Mouse (Mus musculus) CH12.LX (cell line): ENCODE results near the gene Micu1. TPM values are rescaled to one million over a fixed set of nuclear protein-coding genes. Genes with fewer than 3 reads are reported as not detected.

ENCODE experiments used
- DNase-seq: peaks from one replicate; pipeline ENCODE4 v3.0.0-alpha.2; 2013; ENCODE audit errors: extremely low read depth
- H3K27ac ChIP-seq: 2 replicates; pipeline ENCODE4 v1.5.1; 2012; ENCODE audit warnings: low read depth, mild to moderate bottlenecking, control low read depth, moderate library complexity; ENCODE audit not compliant: insufficient read depth
- H3K27me3 ChIP-seq: replicated peaks from 2 replicates; pipeline ENCODE3; 2012; ENCODE audit warnings: inconsistent platforms
- H3K36me3 ChIP-seq, 2 experiments: replicated peaks in 1 of 2; 2 replicates each; pipeline versions ENCODE3 to v1.6.1; 2012; ENCODE audit warnings: inconsistent platforms in 1 of 2, low read length in 1 of 2, mild to moderate bottlenecking in 1 of 2, mixed read lengths in 1 of 2, moderate library complexity in 1 of 2; ENCODE audit not compliant: control insufficient read depth in 1 of 2, insufficient read depth in 1 of 2
- H3K4me1 ChIP-seq, 2 experiments: 2 replicates each; pipeline ENCODE4 v1.6.1; 2012; ENCODE audit warnings: inconsistent platforms in 1 of 2, moderate library complexity in 1 of 2; ENCODE audit not compliant: insufficient read depth in 2 of 2, control insufficient read depth in 1 of 2
- H3K4me2 ChIP-seq: 2 replicates; pipeline ENCODE4 v1.6.1; 2012; ENCODE audit warnings: low read depth, mild to moderate bottlenecking, control low read depth; ENCODE audit not compliant: poor library complexity, insufficient read depth, severe bottlenecking
- H3K4me3 ChIP-seq, 3 experiments: fragments of 150-350 bp in 1 of 3; sonication (generic) in 1 of 3; replicated peaks in 1 of 3; 2 replicates each; pipeline versions ENCODE3 to v1.5.1; 2011 to 2012; ENCODE audit warnings: low read depth in 2 of 3, low read length in 2 of 3, mild to moderate bottlenecking in 2 of 3, moderate library complexity in 2 of 3, control low read depth in 1 of 3, improper control_type of control experiment in 1 of 3, inconsistent platforms in 1 of 3, mixed read lengths in 1 of 3; ENCODE audit not compliant: poor library complexity in 1 of 3
- H3K79me2 ChIP-seq: replicated peaks from 2 replicates; pipeline ENCODE4 v1.6.1; 2012; ENCODE audit warnings: mild to moderate bottlenecking, moderate library complexity; ENCODE audit not compliant: control insufficient read depth, poor library complexity, insufficient read depth, severe bottlenecking; ENCODE audit errors: extremely low read depth
- H3K9ac ChIP-seq: 2 replicates; pipeline ENCODE4 v1.6.1; 2012; ENCODE audit warnings: low read depth, mild to moderate bottlenecking, control low read depth, moderate library complexity; ENCODE audit not compliant: insufficient read depth
- H3K9me3 ChIP-seq: replicated peaks from 2 replicates; pipeline ENCODE3; 2012; ENCODE audit warnings: low read length, inconsistent platforms, mixed read lengths
- BHLHE40 ChIP-seq: IDR thresholded peaks from 2 replicates; pipeline ENCODE4 v1.6.1; 2011; ENCODE audit warnings: mild to moderate bottlenecking, low read depth, low read length, improper control_type of control experiment
- CHD1 ChIP-seq: IDR thresholded peaks from 2 replicates; pipeline ENCODE4 v1.6.1; 2012; ENCODE audit warnings: low read depth, low read length, improper control_type of control experiment, inconsistent platforms
- CHD2 ChIP-seq: IDR thresholded peaks from 2 replicates; pipeline ENCODE4 v1.6.1; 2011; ENCODE audit warnings: low read length, improper control_type of control experiment
- CTCF ChIP-seq, 2 experiments: IDR thresholded peaks in 1 of 2; conservative IDR thresholded peaks in 1 of 2; 2 replicates each; pipeline ENCODE4 v1.5.1; 2011 to 2012; ENCODE audit warnings: low read depth in 2 of 2, low read length in 2 of 2, improper control_type of control experiment in 1 of 2, inconsistent platforms in 1 of 2, mild to moderate bottlenecking in 1 of 2, moderate library complexity in 1 of 2
- E2F4 ChIP-seq: IDR thresholded peaks from 2 replicates; pipeline ENCODE4 v1.6.1; 2011; ENCODE audit warnings: low read depth, low read length, improper control_type of control experiment; ENCODE audit not compliant: insufficient replicate concordance
- EP300 ChIP-seq: IDR thresholded peaks from 2 replicates; pipeline ENCODE4 v1.6.1; 2011; ENCODE audit warnings: low read length, improper control_type of control experiment
- ETS1 ChIP-seq: conservative IDR thresholded peaks from 2 replicates; pipeline ENCODE4 v1.6.1; 2012; ENCODE audit warnings: low read depth, mild to moderate bottlenecking, inconsistent platforms, low read length, improper control_type of control experiment, moderate library complexity
- GABPA ChIP-seq: IDR thresholded peaks from 2 replicates; pipeline ENCODE4 v1.6.1; 2012; ENCODE audit warnings: low read depth, low read length, improper control_type of control experiment, inconsistent platforms; ENCODE audit not compliant: insufficient replicate concordance
- IRF4 ChIP-seq: IDR thresholded peaks from 2 replicates; pipeline ENCODE4 v1.6.1; 2014; ENCODE audit warnings: low read depth, mild to moderate bottlenecking, inconsistent platforms, low read length, improper control_type of control experiment
- JUND ChIP-seq: conservative IDR thresholded peaks from 2 replicates; pipeline ENCODE4 v1.6.1; 2011; ENCODE audit warnings: low read depth, low read length, improper control_type of control experiment
- KAT2A ChIP-seq: IDR thresholded peaks from 2 replicates; pipeline ENCODE4 v1.6.1; 2012; ENCODE audit warnings: low read length, improper control_type of control experiment, inconsistent platforms; ENCODE audit not compliant: insufficient replicate concordance
- MAFK ChIP-seq: IDR thresholded peaks from 2 replicates; pipeline ENCODE4 v1.6.1; 2011; ENCODE audit warnings: low read length, improper control_type of control experiment; ENCODE audit not compliant: insufficient replicate concordance
- MAX ChIP-seq: IDR thresholded peaks from 2 replicates; pipeline ENCODE4 v1.6.1; 2011; ENCODE audit warnings: low read length, improper control_type of control experiment
- MEF2A ChIP-seq: IDR thresholded peaks from 2 replicates; pipeline ENCODE4 v1.6.1; 2014; ENCODE audit warnings: low read depth, mild to moderate bottlenecking, inconsistent platforms, low read length, improper control_type of control experiment, borderline replicate concordance
- MXI1 ChIP-seq: IDR thresholded peaks from 2 replicates; pipeline ENCODE4 v1.6.1; 2011; ENCODE audit warnings: mild to moderate bottlenecking, low read depth, low read length, improper control_type of control experiment
- NELFE ChIP-seq: IDR thresholded peaks from 2 replicates; pipeline ENCODE4 v1.6.1; 2011; ENCODE audit warnings: low read depth, low read length, improper control_type of control experiment
- PAX5 ChIP-seq: IDR thresholded peaks from 2 replicates; pipeline ENCODE4 v1.6.1; 2012; ENCODE audit warnings: low read length, inconsistent platforms, mixed read lengths
- POLR2AphosphoS2 ChIP-seq: IDR thresholded peaks from 2 replicates; pipeline ENCODE4 v1.6.1; 2011; ENCODE audit warnings: low read depth, low read length, improper control_type of control experiment
- RAD21 ChIP-seq: IDR thresholded peaks from 2 replicates; pipeline ENCODE4 v1.6.1; 2011; ENCODE audit warnings: low read depth, mild to moderate bottlenecking, low read length, improper control_type of control experiment, moderate library complexity
- RCOR1 ChIP-seq: conservative IDR thresholded peaks from 2 replicates; pipeline ENCODE4 v1.6.1; 2012; ENCODE audit warnings: low read depth, mild to moderate bottlenecking, inconsistent platforms, low read length, improper control_type of control experiment
- SIN3A ChIP-seq: IDR thresholded peaks from 2 replicates; pipeline ENCODE4 v1.6.1; 2012; ENCODE audit warnings: low read length, improper control_type of control experiment, inconsistent platforms
- SMC3 ChIP-seq: IDR thresholded peaks from 2 replicates; pipeline ENCODE4 v1.6.1; 2011; ENCODE audit warnings: low read depth, low read length, improper control_type of control experiment
- TBP ChIP-seq: conservative IDR thresholded peaks from 2 replicates; pipeline ENCODE4 v1.6.1; 2011; ENCODE audit warnings: low read depth, low read length, improper control_type of control experiment
- TCF12 ChIP-seq: IDR thresholded peaks from 2 replicates; pipeline ENCODE4 v1.6.1; 2014; ENCODE audit warnings: low read depth, mild to moderate bottlenecking, inconsistent platforms, low read length, improper control_type of control experiment
- UBTF ChIP-seq: IDR thresholded peaks from 2 replicates; pipeline ENCODE4 v1.6.1; 2012; ENCODE audit warnings: low read depth, mild to moderate bottlenecking, inconsistent platforms, low read length, improper control_type of control experiment, moderate library complexity
- USF1 ChIP-seq: IDR thresholded peaks from 2 replicates; pipeline ENCODE4 v1.6.1; 2014; ENCODE audit warnings: low read depth, mild to moderate bottlenecking, inconsistent platforms, low read length, improper control_type of control experiment
- USF2 ChIP-seq: conservative IDR thresholded peaks from 2 replicates; pipeline ENCODE4 v1.6.1; 2011; ENCODE audit warnings: low read depth, low read length, improper control_type of control experiment
- ZC3H11A ChIP-seq: IDR thresholded peaks from 2 replicates; pipeline ENCODE4 v1.6.1; 2012; ENCODE audit warnings: low read depth, mild to moderate bottlenecking, inconsistent platforms, low read length, improper control_type of control experiment
- ZKSCAN1 ChIP-seq: IDR thresholded peaks from 2 replicates; pipeline ENCODE4 v1.6.1; 2012; ENCODE audit warnings: low read depth, inconsistent platforms, low read length, improper control_type of control experiment, borderline replicate concordance
- dilution Hi-C: fragments of 300-500 bp; cut with MboI; formaldehyde crosslinking; loops from 2 replicates; pipeline ENCODE4 v1.14.3; 2020; ENCODE audit warnings: low sequenced_read_pairs; ENCODE audit not compliant: extremely low pct_unique_long_range_greater_than_20kb, extremely low pct_ligation_motif_present
- in situ Hi-C: fragments of 300-500 bp; cut with MboI; formaldehyde crosslinking; loops from 3 replicates; pipeline ENCODE4 v1.14.3; 2019; ENCODE audit warnings: low sequenced_read_pairs, low pct_ligation_motif_present, low pct_unique_long_range_greater_than_20kb, mixed read lengths
- polyA plus RNA-seq: library from polyadenylated mRNA; unstranded; fragments of >175 nt; gene quantifications from 2 replicates; pipeline ENCODE4 v1.2.1, GENCODE M21; 2012; ENCODE audit warnings: low read depth; ENCODE audit not compliant: insufficient read length
- total RNA-seq, 2 experiments: library from RNA; depleted of rRNA; stranded (reverse); fragments of 300-350 nt in 1 of 2; fragments of >200 nt in 1 of 2; gene quantifications; 2 replicates each; pipeline ENCODE4 v1.2.3; 2012 to 2014

Micu1 gene
- total and polyA plus RNA-seq, 3 experiments = 23.1 to 37.1 (median 29.3) TPM

DNA sequence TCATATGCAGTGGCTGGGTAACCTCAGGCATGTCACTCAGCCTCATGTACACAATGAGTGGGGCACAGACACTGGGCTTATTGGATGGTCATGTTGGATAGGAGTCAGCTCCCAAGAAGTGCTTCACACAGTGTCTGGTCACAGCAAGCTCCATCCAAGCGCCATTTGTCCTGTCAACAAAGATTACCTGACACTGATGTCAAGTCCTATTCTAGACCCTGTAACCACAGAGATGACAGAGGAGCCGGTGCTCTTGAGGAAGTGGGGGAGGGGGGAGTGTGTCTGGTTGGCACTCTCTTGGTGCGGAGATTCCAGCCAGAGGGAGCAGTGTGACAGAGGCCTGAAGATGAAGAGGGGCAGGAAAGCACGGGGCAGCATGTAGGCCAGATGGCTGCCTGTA is 198.7 kb downstream of the Micu1 start (continued):
- peak; percentile 64; the same call in 1 of the 2 replicates for TF ChIP-seq TCF12
- no peak for TF ChIP-seq GABPA
- peak; percentile 86 for TF ChIP-seq CHD2
- no peak for TF ChIP-seq CHD1
- TF ChIP-seq E2F4 = no peak

DNA sequence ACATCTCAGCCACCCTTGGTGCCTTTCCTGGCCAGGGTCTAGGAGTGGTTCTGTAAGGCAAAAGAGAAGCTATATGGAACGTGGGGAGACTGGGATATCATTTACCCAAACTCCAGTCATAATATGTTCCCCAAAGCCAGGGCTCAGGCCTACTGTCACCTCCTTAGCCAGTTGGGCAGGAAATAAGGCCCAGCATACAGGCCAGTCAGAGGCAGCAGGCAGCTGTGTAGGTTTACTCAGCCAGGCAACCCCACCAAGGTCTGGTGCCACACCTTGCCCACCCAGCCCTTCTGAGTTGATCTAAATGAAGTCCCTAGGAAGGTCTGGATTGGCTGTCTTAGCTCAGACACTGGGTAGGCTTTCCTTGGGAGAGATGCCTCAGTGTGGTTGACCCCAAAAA is 199.2 kb downstream of the Micu1 start:
- H3K79me2 ChIP-seq = no peaks in the 10 kb centered on the region
- peaks cover 15 to 18% of the 10 kb centered on the region in 2 experiments for H3K36me3 ChIP-seq
- no peak for TF ChIP-seq CTCF (conservative IDR thresholded peaks at IDR 0.05 in 1 of 2, IDR thresholded peaks at IDR 0.05 in 1 of 2; ENCODE audit: low read depth in 2 of 2, low read length in 2 of 2)
- TF ChIP-seq KAT2A = no peak
- TF ChIP-seq RAD21 = no peak
- TF ChIP-seq MAX = no peak
- no peak for TF ChIP-seq BHLHE40
- no peak for TF ChIP-seq TCF12
- H3K9me3 ChIP-seq = no peaks in the 10 kb centered on the region
- in situ Hi-C loops = loop anchor here (25.0 kb wide), 1 partner anchor 486 kb away; the partner anchor contains the start of gene Gm17455
- dilution Hi-C loops = no loop called here
- DNase-seq = no peak
- H3K4me2 ChIP-seq = no peak overlapping the region
- H3K9ac ChIP-seq = no peak overlapping the region
- no peak overlapping the region for H3K4me3 ChIP-seq
- peaks cover 59 to 77% of the 10 kb centered on the region in 2 experiments for H3K4me1 ChIP-seq
- no peaks in the 10 kb centered on the region for H3K27me3 ChIP-seq
- H3K27ac ChIP-seq = peak overlapping the region; percentile 90

DNA sequence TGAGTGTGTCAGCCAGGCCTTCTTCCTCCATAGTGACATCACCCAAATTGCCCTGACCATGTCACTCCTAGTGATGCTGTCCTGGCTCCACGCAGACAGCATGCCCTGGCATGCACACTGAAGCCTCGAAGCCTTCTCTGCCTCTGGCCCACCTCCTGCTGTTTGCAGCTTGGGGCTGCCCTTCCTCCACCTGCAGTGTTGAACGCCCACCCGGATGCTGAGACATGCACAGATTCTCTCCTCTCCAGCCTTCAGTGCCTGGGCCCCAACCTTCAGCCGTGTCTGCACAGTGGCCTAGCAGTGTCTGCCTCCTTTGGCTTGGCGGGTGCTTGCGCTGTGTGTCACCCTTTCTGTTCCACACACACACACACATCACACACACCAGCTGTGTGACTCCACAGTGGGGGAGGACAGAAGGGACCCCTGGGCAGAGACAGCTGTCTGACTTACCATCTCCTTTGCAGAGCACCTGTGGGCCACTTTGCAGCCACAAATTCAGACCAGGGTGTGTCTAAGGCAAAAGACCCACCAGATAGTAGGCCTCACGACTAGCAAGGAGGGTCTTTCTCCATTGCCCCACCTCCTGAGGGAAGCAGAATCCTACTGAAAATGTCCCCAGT is 199.8 kb downstream of the Micu1 start:
- dilution Hi-C loops = no loop called here
- H3K27me3 ChIP-seq = no peaks in the 10 kb centered on the region
- no peaks in the 10 kb centered on the region for H3K79me2 ChIP-seq
- peak overlapping the region in 1 of 3 experiments; percentile 21 for H3K4me3 ChIP-seq
- peak overlapping the region; percentile 90 for H3K27ac ChIP-seq
- no peak overlapping the region for H3K9ac ChIP-seq
- peaks cover 54 to 77% of the 10 kb centered on the region in 2 experiments for H3K4me1 ChIP-seq
- no peaks in the 10 kb centered on the region for H3K9me3 ChIP-seq
- in situ Hi-C loops = loop anchor here (25.0 kb wide), 1 partner anchor 485 kb away; the partner anchor contains the start of gene Gm17455
- DNase-seq = no peak
- peaks cover 9 to 13% of the 10 kb centered on the region in 2 experiments for H3K36me3 ChIP-seq
- no peak overlapping the region for H3K4me2 ChIP-seq
- TF ChIP-seq ZKSCAN1 (no peak), UBTF (no peak), POLR2AphosphoS2 (no peak), CHD2 (0 out of 2 replicates have a peak, but pooled peaks have one; percentile 29), NELFE (no peak), TCF12 (peak; percentile 47; the same call in 1 of the 2 replicates), MXI1 (no peak), SIN3A (no peak), MAFK (no peak), ZC3H11A (no peak), KAT2A (no peak), MAX (0 out of 2 replicates have a peak, but pooled peaks have one; percentile 52), IRF4 (no peak), CTCF (conservative IDR thresholded peaks at IDR 0.05 in 1 of 2, IDR thresholded peaks at IDR 0.05 in 1 of 2; ENCODE audit: low read depth in 2 of 2, low read length in 2 of 2) (no peak), USF1 (no peak), EP300 (peak; percentile 27; the same call in 1 of the 2 replicates), ETS1 (peak; percentile 42; the same call in 1 of the 2 replicates), SMC3 (no peak), PAX5 (no peak), USF2 (no peak), RCOR1 (no peak), JUND (no peak), MEF2A (no peak), TBP (no peak)
